Mouse (Mus musculus): ENCODE measurements around the gene Neurog1. TPM values are rescaled to one million over a fixed set of nuclear protein-coding genes. Genes with fewer than 3 reads are reported as not detected.
A peak's percentile ranks its signal among the peaks of the same experiment; 100 is the strongest.

Gene Neurog1
- polyA plus RNA-seq, 1 experiment = not detected

DNA sequence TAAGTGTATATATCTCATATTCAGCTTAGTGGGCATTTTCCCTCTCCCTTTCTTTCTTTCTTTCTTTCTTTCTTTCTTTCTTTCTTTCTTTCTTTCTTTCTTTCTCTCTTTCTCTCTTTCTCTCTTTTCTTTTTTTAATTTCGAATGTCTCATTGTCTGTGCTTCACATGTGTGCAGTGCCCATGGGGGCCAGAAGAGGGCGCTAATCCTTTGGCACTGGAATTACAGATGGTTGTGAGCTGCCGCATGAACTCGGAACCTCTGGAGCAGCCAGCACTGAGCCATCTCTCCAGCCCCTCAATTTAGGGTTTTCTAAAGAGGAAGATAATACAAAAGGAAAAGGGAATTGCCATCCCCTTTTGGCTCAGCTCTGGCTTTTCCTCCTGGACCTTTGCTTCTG is 15.4 kb upstream of the Neurog1 start:
- no peak overlapping the region for H3K27ac ChIP-seq (ENCODE audit: insufficient read depth, low read depth, low read length)
- no peaks in the 10 kb centered on the region for H3K4me1 ChIP-seq (ENCODE audit: control insufficient read depth, insufficient read depth, low read length)
- 79% methylated on average over 4 of the region's 4 CpGs for WGBS
- no peak for DNase-seq
- H3K27me3 ChIP-seq (replicated peaks; ENCODE audit: control insufficient read depth, insufficient read depth, low read length) = no peaks in the 10 kb centered on the region; the same call in 1 of the 2 replicates
- no peak overlapping the region for H3K4me3 ChIP-seq (ENCODE audit: insufficient read depth, low read depth, low read length)
- TF ChIP-seq CTCF (conservative IDR thresholded peaks at IDR 0.05; ENCODE audit: insufficient read depth, insufficient read length, low read depth, low read length) (peak; percentile 23; the same call in 1 of the 2 replicates), POLR2A (IDR thresholded peaks at IDR 0.05; ENCODE audit: low read depth, low read length) (no peak)
- H3K36me3 ChIP-seq (ENCODE audit: control insufficient read depth, insufficient read depth, low read length) = no peaks in the 10 kb centered on the region

DNA sequence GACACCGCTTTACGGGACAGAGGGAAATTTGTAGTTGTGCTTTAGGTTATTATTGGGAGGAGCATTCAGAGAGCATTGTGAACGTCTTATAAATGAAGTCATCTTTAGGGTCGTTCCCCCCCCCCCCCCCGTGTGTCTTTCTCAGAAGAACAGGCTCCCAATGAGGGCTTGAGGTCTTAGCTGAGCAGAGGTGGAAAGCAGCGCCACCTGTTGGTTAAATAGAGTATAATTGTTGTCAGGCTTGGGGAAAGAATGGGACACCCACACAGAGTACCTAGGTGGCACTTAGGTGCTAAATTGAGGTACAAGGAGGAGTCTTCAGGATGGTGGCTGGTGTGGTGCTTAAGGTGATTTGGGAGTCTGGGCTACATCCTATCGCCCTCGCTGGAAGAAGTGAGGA is 14.5 kb upstream of the Neurog1 start:
- no peak overlapping the region for H3K4me3 ChIP-seq (ENCODE audit: insufficient read depth, low read depth, low read length)
- no peaks in the 10 kb centered on the region; the same call in 1 of the 2 replicates for H3K27me3 ChIP-seq (replicated peaks; ENCODE audit: control insufficient read depth, insufficient read depth, low read length)
- H3K27ac ChIP-seq (ENCODE audit: insufficient read depth, low read depth, low read length) = no peak overlapping the region
- TF ChIP-seq CTCF (conservative IDR thresholded peaks at IDR 0.05; ENCODE audit: insufficient read depth, insufficient read length, low read depth, low read length) = peak; percentile 47
- TF ChIP-seq POLR2A (IDR thresholded peaks at IDR 0.05; ENCODE audit: low read depth, low read length) = no peak
- 34% methylated on average over 8 of the region's 8 CpGs for WGBS
- peak; percentile 36 for DNase-seq
- no peaks in the 10 kb centered on the region for H3K4me1 ChIP-seq (ENCODE audit: control insufficient read depth, insufficient read depth, low read length)
- H3K36me3 ChIP-seq (ENCODE audit: control insufficient read depth, insufficient read depth, low read length) = no peaks in the 10 kb centered on the region

DNA sequence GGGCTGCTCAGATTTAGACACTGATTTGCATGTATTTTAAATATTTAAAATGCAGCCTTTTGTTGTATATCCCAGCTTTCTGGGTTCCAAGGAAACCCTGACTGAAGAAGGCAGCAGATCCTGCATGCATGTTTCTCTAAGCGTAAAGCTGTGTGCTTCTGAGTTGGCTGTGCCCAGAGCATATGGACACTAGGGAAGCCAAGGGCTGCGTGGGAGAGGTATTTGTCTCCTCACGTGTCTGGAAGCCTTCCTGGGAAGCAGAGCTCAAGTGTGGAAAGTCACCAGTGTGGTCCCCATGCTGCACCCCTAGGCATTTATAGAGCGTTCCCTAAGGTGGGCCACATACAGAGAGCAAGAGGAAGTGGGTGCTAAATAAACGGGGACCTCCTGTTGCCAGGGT is 13.7 kb upstream of the Neurog1 start:
- no peak overlapping the region for H3K27ac ChIP-seq (ENCODE audit: insufficient read depth, low read depth, low read length)
- no peaks in the 10 kb centered on the region for H3K4me1 ChIP-seq (ENCODE audit: control insufficient read depth, insufficient read depth, low read length)
- no peak overlapping the region for H3K4me3 ChIP-seq (ENCODE audit: insufficient read depth, low read depth, low read length)
- 56% methylated on average over 5 of the region's 5 CpGs for WGBS
- no peaks in the 10 kb centered on the region; the same call in 1 of the 2 replicates for H3K27me3 ChIP-seq (replicated peaks; ENCODE audit: control insufficient read depth, insufficient read depth, low read length)
- H3K36me3 ChIP-seq (ENCODE audit: control insufficient read depth, insufficient read depth, low read length) = no peaks in the 10 kb centered on the region
- no peak for DNase-seq
- no peak for TF ChIP-seq POLR2A (IDR thresholded peaks at IDR 0.05; ENCODE audit: low read depth, low read length)
- TF ChIP-seq CTCF (conservative IDR thresholded peaks at IDR 0.05; ENCODE audit: insufficient read depth, insufficient read length, low read depth, low read length) = no peak

DNA sequence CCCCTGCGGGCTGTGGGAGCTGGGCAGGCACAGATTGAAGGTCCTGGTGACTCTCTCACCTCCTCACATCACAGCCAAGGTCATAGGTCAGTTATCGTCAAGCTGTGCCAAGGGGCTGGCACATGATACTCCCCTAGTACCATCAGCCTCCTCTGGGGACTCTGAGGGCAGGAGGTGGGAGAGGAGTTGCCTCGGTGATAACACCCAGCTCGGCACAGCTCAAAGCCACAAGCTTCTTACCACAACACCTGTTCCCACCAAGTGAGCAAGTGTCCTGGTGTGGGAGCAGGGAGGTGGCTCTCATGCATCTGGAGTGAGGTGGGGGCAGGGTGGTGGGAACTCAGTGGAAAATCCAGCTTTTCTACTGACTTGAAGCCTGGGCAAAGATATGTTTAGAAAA is 10.3 kb upstream of the Neurog1 start:
- Histone ChIP-seq H3K36me3 (ENCODE audit: control insufficient read depth, insufficient read depth, low read length) (no peaks in the 10 kb centered on the region), H3K4me3 (ENCODE audit: insufficient read depth, low read depth, low read length) (no peak overlapping the region), H3K27ac (ENCODE audit: insufficient read depth, low read depth, low read length) (no peak overlapping the region), H3K4me1 (ENCODE audit: control insufficient read depth, insufficient read depth, low read length) (no peaks in the 10 kb centered on the region), H3K27me3 (replicated peaks; ENCODE audit: control insufficient read depth, insufficient read depth, low read length) (peaks cover 2% of the 10 kb centered on the region; the same call in 1 of the 2 replicates)
- 35% methylated on average over 4 of the region's 4 CpGs for WGBS
- TF ChIP-seq POLR2A (IDR thresholded peaks at IDR 0.05; ENCODE audit: low read depth, low read length) (no peak), CTCF (conservative IDR thresholded peaks at IDR 0.05; ENCODE audit: insufficient read depth, insufficient read length, low read depth, low read length) (no peak)
- DNase-seq = no peak

DNA sequence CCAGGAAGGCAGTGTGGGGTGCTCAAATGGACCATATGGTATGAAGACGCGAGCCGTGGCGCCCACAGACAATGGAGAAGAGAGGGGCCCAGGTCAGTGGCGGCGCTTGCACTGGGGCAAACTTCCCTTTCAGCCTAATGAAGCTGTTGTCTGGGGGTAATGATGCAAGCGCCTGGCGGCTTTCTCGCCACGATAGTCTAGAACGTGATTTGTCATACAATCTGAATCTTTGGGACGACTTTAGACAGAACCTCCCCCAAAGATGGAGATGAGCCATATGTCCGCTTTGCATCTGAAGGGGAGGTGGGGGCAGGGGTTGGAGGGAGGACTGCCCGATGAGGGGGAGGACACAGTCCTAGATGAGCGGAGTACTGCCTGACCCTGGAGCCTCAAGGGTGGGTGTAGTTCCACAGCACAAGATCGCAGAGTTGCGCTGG is 8.4 kb upstream of the Neurog1 start:
- H3K4me3 ChIP-seq (ENCODE audit: insufficient read depth, low read depth, low read length) = no peak overlapping the region
- no peak overlapping the region for H3K27ac ChIP-seq (ENCODE audit: insufficient read depth, low read depth, low read length)
- no peaks in the 10 kb centered on the region for H3K36me3 ChIP-seq (ENCODE audit: control insufficient read depth, insufficient read depth, low read length)
- no peaks in the 10 kb centered on the region for H3K4me1 ChIP-seq (ENCODE audit: control insufficient read depth, insufficient read depth, low read length)
- WGBS = 4% methylated on average over 17 of the region's 17 CpGs
- DNase-seq = no peak
- peaks cover 2% of the 10 kb centered on the region; the same call in 1 of the 2 replicates for H3K27me3 ChIP-seq (replicated peaks; ENCODE audit: control insufficient read depth, insufficient read depth, low read length)
- TF ChIP-seq CTCF (conservative IDR thresholded peaks at IDR 0.05; ENCODE audit: insufficient read depth, insufficient read length, low read depth, low read length) (no peak), POLR2A (IDR thresholded peaks at IDR 0.05; ENCODE audit: low read depth, low read length) (no peak)

DNA sequence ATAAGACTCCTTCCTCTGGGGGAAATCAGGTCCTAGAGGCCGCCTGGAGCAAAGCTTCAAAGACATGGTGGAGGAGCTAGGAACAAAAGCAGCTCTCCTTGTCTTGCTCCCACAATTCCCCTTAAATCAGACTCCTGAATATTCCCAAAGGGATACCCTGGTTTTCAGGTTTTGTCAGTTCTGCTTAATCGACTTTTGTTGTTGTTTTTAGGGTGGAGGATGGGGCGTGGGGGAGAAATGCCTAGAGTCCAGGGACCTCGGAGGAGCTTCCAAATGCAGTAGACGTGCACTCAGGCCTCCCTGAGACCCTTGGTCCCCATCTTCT is 7.9 kb upstream of the Neurog1 start:
- Histone ChIP-seq H3K27me3 (replicated peaks; ENCODE audit: control insufficient read depth, insufficient read depth, low read length) (peaks cover 2% of the 10 kb centered on the region; the same call in 1 of the 2 replicates), H3K36me3 (ENCODE audit: control insufficient read depth, insufficient read depth, low read length) (no peaks in the 10 kb centered on the region), H3K4me3 (ENCODE audit: insufficient read depth, low read depth, low read length) (no peak overlapping the region), H3K27ac (ENCODE audit: insufficient read depth, low read depth, low read length) (no peak overlapping the region), H3K4me1 (ENCODE audit: control insufficient read depth, insufficient read depth, low read length) (no peaks in the 10 kb centered on the region)
- DNase-seq = no peak
- 4% methylated on average over 5 of the region's 5 CpGs for WGBS
- TF ChIP-seq CTCF (conservative IDR thresholded peaks at IDR 0.05; ENCODE audit: insufficient read depth, insufficient read length, low read depth, low read length) (no peak), POLR2A (IDR thresholded peaks at IDR 0.05; ENCODE audit: low read depth, low read length) (no peak)

DNA sequence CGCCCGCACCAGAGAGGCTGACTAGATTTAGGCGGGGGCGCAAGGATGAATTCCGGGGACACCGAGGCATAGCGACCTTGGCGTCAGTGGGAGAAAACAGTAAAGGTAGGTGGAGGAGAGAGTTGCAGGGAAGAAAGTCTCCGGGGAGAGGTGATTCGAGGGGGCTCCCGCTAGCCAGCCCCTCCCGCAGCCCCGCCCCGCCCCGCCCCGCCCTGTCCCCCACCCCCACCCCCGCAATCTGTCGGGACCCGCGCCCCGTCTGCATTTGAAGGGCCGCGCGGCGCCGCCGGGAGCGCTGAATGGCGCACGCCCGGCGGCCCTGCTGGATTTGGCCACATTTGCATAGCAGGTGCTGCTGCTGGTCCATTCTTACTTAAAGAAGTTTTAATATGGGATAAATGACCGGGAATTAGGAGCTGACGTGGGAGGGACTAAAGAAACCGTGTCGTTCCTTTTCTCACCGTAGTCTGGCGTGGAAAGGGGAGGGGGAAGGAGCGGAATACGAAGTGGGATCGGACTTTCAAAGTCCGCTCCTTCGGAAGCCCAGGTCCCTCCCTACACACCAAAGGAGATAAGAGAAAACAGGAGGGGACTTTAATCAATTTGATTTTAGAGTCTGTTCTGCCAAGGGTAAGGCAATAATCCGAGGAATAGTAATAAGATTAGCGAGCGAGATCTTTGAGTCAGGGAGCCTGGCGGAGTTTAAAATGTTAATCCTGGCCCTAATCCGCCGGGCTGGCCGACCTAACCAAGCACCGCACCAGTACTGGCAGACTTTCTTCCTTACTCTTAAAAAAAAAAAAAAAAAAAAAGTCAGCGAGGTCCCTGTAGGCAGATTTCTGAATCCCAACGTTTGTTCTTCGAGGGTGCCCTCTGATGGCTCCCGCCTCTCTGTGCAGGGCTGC is 7.3 kb upstream of the Neurog1 start:
- Histone ChIP-seq H3K4me1 (ENCODE audit: control insufficient read depth, insufficient read depth, low read length) (no peaks in the 10 kb centered on the region), H3K4me3 (ENCODE audit: insufficient read depth, low read depth, low read length) (no peak overlapping the region), H3K27me3 (replicated peaks; ENCODE audit: control insufficient read depth, insufficient read depth, low read length) (peaks cover 2% of the 10 kb centered on the region; the same call in 1 of the 2 replicates), H3K36me3 (ENCODE audit: control insufficient read depth, insufficient read depth, low read length) (no peaks in the 10 kb centered on the region), H3K27ac (ENCODE audit: insufficient read depth, low read depth, low read length) (no peak overlapping the region)
- 2% methylated on average over 55 of the region's 55 CpGs for WGBS
- DNase-seq = no peak
- TF ChIP-seq POLR2A (IDR thresholded peaks at IDR 0.05; ENCODE audit: low read depth, low read length) (no peak), CTCF (conservative IDR thresholded peaks at IDR 0.05; ENCODE audit: insufficient read depth, insufficient read length, low read depth, low read length) (no peak)
